ENCODE assay signal across 22 mouse cellular contexts in the genomic region with DNA sequence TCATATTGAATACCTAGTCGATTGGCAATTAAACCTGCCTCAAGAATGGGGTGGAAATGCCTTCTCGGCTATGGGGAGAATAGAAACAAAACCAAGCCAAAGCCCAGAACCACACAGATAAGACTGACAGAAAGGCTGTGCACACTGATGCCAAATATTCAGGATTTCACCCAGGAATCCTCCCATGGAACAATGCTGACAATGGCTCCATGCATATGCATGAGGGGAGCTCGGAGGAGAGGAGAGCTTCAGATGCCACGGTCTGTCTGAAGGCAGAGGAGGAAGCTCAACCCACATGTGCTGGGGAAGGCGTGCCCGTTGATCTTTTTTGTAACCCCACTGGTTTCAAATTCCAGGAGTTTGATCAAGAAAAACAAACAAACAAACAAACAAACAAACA. TPM values are rescaled to one million over a fixed set of nuclear protein-coding genes. Genes with fewer than 3 reads are reported as not detected.
DNase-seq lines count a peak whose midpoint lies in the region; ATAC-seq and TF ChIP-seq lines count a peak whose summit lies in the region.
"Had no signal": no experiment of that assay in that cellular context is flagged by ENCODE, and none has a peak within 500 bp of the region (broad histone marks: within the 10 kb centered on the region; RNA-seq: fewer than 3 reads in every experiment).

No protein-coding gene starts in this region.

- H3K27me3 ChIP-seq in forebrain, postnatal 0 days (ENCODE audit: insufficient read depth, low read length): no peaks in the 10 kb centered on the region
- no peaks in the 10 kb centered on the region for H3K27me3 ChIP-seq in midbrain, embryonic 11.5 days (ENCODE audit: control insufficient read depth, insufficient read depth, low read length)
- no peaks in the 10 kb centered on the region for H3K27me3 ChIP-seq in neural tube, embryonic 13.5 days
- H3K27me3 ChIP-seq in heart, embryonic 11.5 days (ENCODE audit: control insufficient read depth, insufficient read depth, low read length): peaks cover 9% of the 10 kb centered on the region

- H3K9ac ChIP-seq in forebrain, postnatal 0 days: no peak overlapping the region
- no peak overlapping the region for H3K9ac ChIP-seq in midbrain, embryonic 11.5 days (ENCODE audit: low read length)
- no peak overlapping the region for H3K9ac ChIP-seq in neural tube, embryonic 13.5 days
- no peak overlapping the region for H3K9ac ChIP-seq in heart, embryonic 11.5 days (ENCODE audit: low read depth, low read length)
- H3K9ac ChIP-seq: liver, embryonic 15.5 days had no signal

- WGBS in forebrain, postnatal 0 days: 7% methylated on average over 6 of the region's 6 CpGs
- 18% methylated on average over 6 of the region's 6 CpGs for WGBS in midbrain, embryonic 11.5 days
- 19% methylated on average over 6 of the region's 6 CpGs for WGBS in neural tube, embryonic 13.5 days
- WGBS in heart, embryonic 11.5 days (ENCODE audit: insufficient replicate concordance): 34% methylated on average over 6 of the region's 6 CpGs

- no peak overlapping the region for H3K4me3 ChIP-seq in forebrain, postnatal 0 days (ENCODE audit: low read depth, low read length)
- no peak overlapping the region for H3K4me3 ChIP-seq in midbrain, embryonic 11.5 days (ENCODE audit: low read depth, low read length)
- no peak overlapping the region for H3K4me3 ChIP-seq in neural tube, embryonic 13.5 days
- H3K4me3 ChIP-seq in heart, embryonic 11.5 days (ENCODE audit: low read depth, low read length): no peak overlapping the region
- H3K4me3 ChIP-seq: erythroblast, embryonic 14.5 days; liver, embryonic 15.5 days; myocyte had no signal

- peaks cover 16% of the 10 kb centered on the region; the same call in 1 of the 2 replicates for H3K4me1 ChIP-seq in forebrain, postnatal 0 days (ENCODE audit: insufficient read depth)
- H3K4me1 ChIP-seq in midbrain, embryonic 11.5 days (ENCODE audit: control insufficient read depth, insufficient read depth, low read length): peaks cover 19% of the 10 kb centered on the region
- H3K4me1 ChIP-seq in neural tube, embryonic 13.5 days (replicated peaks): peaks cover 18% of the 10 kb centered on the region
- no peaks in the 10 kb centered on the region for H3K4me1 ChIP-seq in heart, embryonic 11.5 days (ENCODE audit: control insufficient read depth, insufficient read depth, low read length)
- H3K4me1 ChIP-seq: liver, embryonic 15.5 days had no signal

- peak overlapping the region; percentile 73 for H3K27ac ChIP-seq in forebrain, postnatal 0 days (ENCODE audit: low read depth, low read length)
- peak overlapping the region; percentile 12; the same call in 1 of the 2 replicates for H3K27ac ChIP-seq in midbrain, embryonic 11.5 days (ENCODE audit: low read depth, low read length)
- peak overlapping the region; percentile 64 for H3K27ac ChIP-seq in neural tube, embryonic 13.5 days (replicated peaks)
- no peak overlapping the region for H3K27ac ChIP-seq in heart, embryonic 11.5 days (ENCODE audit: low read depth, low read length)
- H3K27ac ChIP-seq: liver, embryonic 15.5 days; macrophage had no signal

- peak; percentile 54 for DNase-seq in embryo, embryonic 10.5 days (ENCODE audit: low spot score)
- DNase-seq in embryo, embryonic 11 days: no peak
- peak; percentile 73 for DNase-seq in forebrain, postnatal 0 days
- peak; percentile 84 for DNase-seq in midbrain, embryonic 11.5 days (ENCODE audit: low spot score, missing footprints)
- DNase-seq in lung, postnatal 36 days: no peak
- DNase-seq in spleen, postnatal 14 days (ENCODE audit: low spot score in 2 of 2): no peak
- DNase-seq: adrenal gland, postnatal 25 days; gastrocnemius, postnatal 10 days; kidney, adult 11 months; kidney, postnatal 25 days; retina, postnatal 1 day; thymus, postnatal 4 days had no signal

- peak; percentile 95 for ATAC-seq in forebrain, postnatal 0 days
- ATAC-seq in midbrain, embryonic 11.5 days (ENCODE audit: low FRiP score): peak; percentile 91
- ATAC-seq in neural tube, embryonic 13.5 days (ENCODE audit: low read depth): peak; percentile 82
- ATAC-seq in heart, embryonic 11.5 days (replicated peaks; ENCODE audit: insufficient number of reproducible peaks, low FRiP score, low TSS enrichment): no peak

- H3K36me3 ChIP-seq in forebrain, postnatal 0 days (ENCODE audit: insufficient read depth): no peaks in the 10 kb centered on the region
- H3K36me3 ChIP-seq in midbrain, embryonic 11.5 days (ENCODE audit: control insufficient read depth, insufficient read depth, low read length): no peaks in the 10 kb centered on the region
- no peaks in the 10 kb centered on the region for H3K36me3 ChIP-seq in neural tube, embryonic 13.5 days
- H3K36me3 ChIP-seq in heart, embryonic 11.5 days (ENCODE audit: control insufficient read depth, insufficient read depth, low read length): no peaks in the 10 kb centered on the region
- H3K36me3 ChIP-seq: liver, embryonic 15.5 days had no signal

- no peaks in the 10 kb centered on the region for H3K9me3 ChIP-seq in forebrain, postnatal 0 days (ENCODE audit: low read length)
- H3K9me3 ChIP-seq in midbrain, embryonic 11.5 days (ENCODE audit: control insufficient read depth, low read length): no peaks in the 10 kb centered on the region
- H3K9me3 ChIP-seq in neural tube, embryonic 13.5 days: no peaks in the 10 kb centered on the region
- H3K9me3 ChIP-seq in heart, embryonic 11.5 days (replicated peaks; ENCODE audit: control insufficient read depth, low read length): no peaks in the 10 kb centered on the region
- H3K9me3 ChIP-seq: liver, embryonic 15.5 days had no signal

- TF ChIP-seq CTCF in forebrain, postnatal 0 days (IDR thresholded peaks at IDR 0.05; ENCODE audit: low read depth): no peak

- H3K4me2 ChIP-seq in forebrain, postnatal 0 days (ENCODE audit: low read depth): peak overlapping the region; percentile 2; the same call in 1 of the 2 replicates
- peak overlapping the region; percentile 12; the same call in 1 of the 2 replicates for H3K4me2 ChIP-seq in midbrain, embryonic 11.5 days
- H3K4me2 ChIP-seq in neural tube, embryonic 13.5 days: 0 out of 2 replicates have a peak overlapping the region, but pooled peaks have one; percentile 3
- H3K4me2 ChIP-seq in heart, embryonic 11.5 days: no peak overlapping the region
- H3K4me2 ChIP-seq: liver, embryonic 15.5 days had no signal

RNA-seq across cellular contexts. Expression of a gene that starts 7.4 kb away (rescaled TPM):
- 0.92 TPM in 1 of 2 replicates, not detected in the other for total RNA-seq in forebrain, postnatal 0 days (2014; rRNA removed)
- polyA plus RNA-seq in forebrain, postnatal 0 days (2015; fragmentation: Nextera tagmentation; extraction: Ambion mirVana): not detected in 2 replicates
- polyA plus RNA-seq in midbrain, embryonic 11.5 days (2014; fragmentation: Nextera tagmentation; extraction: Ambion mirVana): 0.55 and 0.66 TPM in 2 replicates
- not detected in 2 replicates for polyA plus RNA-seq in neural tube, embryonic 13.5 days (2015; fragmentation: Nextera tagmentation; extraction: Ambion mirVana)
- polyA plus RNA-seq in heart, embryonic 11.5 days (2014; fragmentation: Nextera tagmentation; extraction: Ambion mirVana): not detected in 2 replicates
- total RNA-seq: adrenal gland, postnatal 25 days; gastrocnemius, postnatal 10 days; heart, postnatal 25 days; layer of hippocampus, postnatal 25 days had no signal
- polyA plus RNA-seq: erythroblast, embryonic 14.5 days; limb, embryonic 11.5 days; liver, embryonic 15.5 days; macrophage; myocyte; spleen, adult 2 months had no signal

RNA-seq across cellular contexts. Expression of a gene that starts 30.9 kb away (rescaled TPM):
- total RNA-seq in forebrain, postnatal 0 days (2014; rRNA removed): 3.4 and 5.0 TPM in 2 replicates
- polyA plus RNA-seq in forebrain, postnatal 0 days (2015; fragmentation: Nextera tagmentation; extraction: Ambion mirVana): 0.31 and 0.48 TPM in 2 replicates
- polyA plus RNA-seq in midbrain, embryonic 11.5 days (2014; fragmentation: Nextera tagmentation; extraction: Ambion mirVana): 5.0 and 5.2 TPM in 2 replicates
- 2.7 and 3.5 TPM in 2 replicates for polyA plus RNA-seq in neural tube, embryonic 13.5 days (2015; fragmentation: Nextera tagmentation; extraction: Ambion mirVana)
- polyA plus RNA-seq in heart, embryonic 11.5 days (2014; fragmentation: Nextera tagmentation; extraction: Ambion mirVana): 0.03 TPM in 1 of 2 replicates, not detected in the other
- total RNA-seq: adrenal gland, postnatal 25 days; heart, postnatal 25 days had no signal
- polyA plus RNA-seq: erythroblast, embryonic 14.5 days; liver, embryonic 15.5 days; macrophage; spleen, adult 2 months had no signal

RNA-seq across cellular contexts. Expression of a gene that starts 30.9 kb away (rescaled TPM):
- 13.3 and 14.9 TPM in 2 replicates for total RNA-seq in forebrain, postnatal 0 days (2014; rRNA removed)
- polyA plus RNA-seq in forebrain, postnatal 0 days (2015; fragmentation: Nextera tagmentation; extraction: Ambion mirVana): 14.7 and 15.1 TPM in 2 replicates
- polyA plus RNA-seq in midbrain, embryonic 11.5 days (2014; fragmentation: Nextera tagmentation; extraction: Ambion mirVana): 10.7 and 12.9 TPM in 2 replicates
- 19.1 and 22.6 TPM in 2 replicates for polyA plus RNA-seq in neural tube, embryonic 13.5 days (2015; fragmentation: Nextera tagmentation; extraction: Ambion mirVana)
- not detected in 2 replicates for polyA plus RNA-seq in heart, embryonic 11.5 days (2014; fragmentation: Nextera tagmentation; extraction: Ambion mirVana)
- total RNA-seq: adrenal gland, postnatal 25 days; gastrocnemius, postnatal 10 days; heart, postnatal 25 days had no signal
- polyA plus RNA-seq: erythroblast, embryonic 14.5 days; liver, embryonic 15.5 days; macrophage; spleen, adult 2 months had no signal

Comparison
In these comparisons a context has a peak if more than half of its experiments do, and no peak if none do; other contexts are left out.
1. DNase-seq: peak in embryo, embryonic 10.5 days (single experiment), forebrain, postnatal 0 days (single experiment) and midbrain, embryonic 11.5 days (single experiment); none in embryo, embryonic 11 days (single experiment), lung, postnatal 36 days (single experiment) and spleen, postnatal 14 days (0 of 2).
2. RNA of a gene that starts 30.9 kb away (polyA plus RNA-seq): 19.1 to 22.6 TPM in neural tube, embryonic 13.5 days, 14.7 to 15.1 TPM in forebrain, postnatal 0 days and 10.7 to 12.9 TPM in midbrain, embryonic 11.5 days; not detected in heart, embryonic 11.5 days; every median in the first group is over 10 times any median in the second.